Mouse (Mus musculus) embryonic facial prominence, embryonic 12.5 days (tissue): ENCODE measurements around the gene Zfp296. TPM values are rescaled to one million over a fixed set of nuclear protein-coding genes. Genes with fewer than 3 reads are reported as not detected.

ENCODE experiments used
- ATAC-seq: fragments of 200-750 bp; cut with Nextera tagmentation; 2 replicates; pipeline ENCODE4 v1.8.0; 2017; ENCODE audit not compliant: insufficient number of reproducible peaks, insufficient read depth, low FRiP score, low TSS enrichment
- H3K27ac ChIP-seq: fragments of 300-500 bp; sonication (generic); 2 replicates; pipeline ENCODE4 v1.5.1; 2016; ENCODE audit warnings: mild to moderate bottlenecking
- H3K27me3 ChIP-seq: fragments of 300-500 bp; sonication (generic); 2 replicates; pipeline ENCODE4 v1.6.1; 2016; ENCODE audit warnings: mild to moderate bottlenecking, moderate library complexity
- H3K36me3 ChIP-seq: fragments of 300-500 bp; sonication (generic); 2 replicates; pipeline ENCODE4 v1.6.1; 2016; ENCODE audit warnings: mild to moderate bottlenecking
- H3K4me1 ChIP-seq: fragments of 300-500 bp; sonication (generic); 2 replicates; pipeline ENCODE4 v1.6.1; 2016
- H3K4me2 ChIP-seq: fragments of 300-500 bp; sonication (generic); replicated peaks from 2 replicates; pipeline ENCODE4 v1.6.1; 2016; ENCODE audit warnings: mild to moderate bottlenecking, moderate library complexity
- H3K4me3 ChIP-seq: fragments of 300-500 bp; sonication (generic); 2 replicates; pipeline ENCODE4 v1.5.1; 2016; ENCODE audit warnings: mild to moderate bottlenecking
- H3K9ac ChIP-seq: fragments of 300-500 bp; sonication (generic); 2 replicates; pipeline ENCODE4 v1.6.1; 2016; ENCODE audit warnings: mild to moderate bottlenecking, moderate library complexity
- H3K9me3 ChIP-seq: fragments of 300-500 bp; sonication (generic); 2 replicates; pipeline ENCODE4 v1.6.1; 2016; ENCODE audit warnings: mild to moderate bottlenecking, moderate library complexity
- WGBS: fragments of 180-500 bp; shearing (Covaris S2); methylation state at CpG from one replicate; pipeline ENCODE4 v1.1.7; 2016; 5-methylcytosine and 5-hydroxymethylcytosine counted together
- polyA plus RNA-seq: library from polyadenylated mRNA; unstranded; fragments of >200 nt; fragmentation: Nextera tagmentation; extraction: Ambion mirVana; gene quantifications from 2 replicates; pipeline ENCODE4 v1.2.1, GENCODE M21; 2016

Zfp296 gene
- polyA plus RNA-seq: 0.17 and 0.36 TPM in 2 replicates

DNA sequence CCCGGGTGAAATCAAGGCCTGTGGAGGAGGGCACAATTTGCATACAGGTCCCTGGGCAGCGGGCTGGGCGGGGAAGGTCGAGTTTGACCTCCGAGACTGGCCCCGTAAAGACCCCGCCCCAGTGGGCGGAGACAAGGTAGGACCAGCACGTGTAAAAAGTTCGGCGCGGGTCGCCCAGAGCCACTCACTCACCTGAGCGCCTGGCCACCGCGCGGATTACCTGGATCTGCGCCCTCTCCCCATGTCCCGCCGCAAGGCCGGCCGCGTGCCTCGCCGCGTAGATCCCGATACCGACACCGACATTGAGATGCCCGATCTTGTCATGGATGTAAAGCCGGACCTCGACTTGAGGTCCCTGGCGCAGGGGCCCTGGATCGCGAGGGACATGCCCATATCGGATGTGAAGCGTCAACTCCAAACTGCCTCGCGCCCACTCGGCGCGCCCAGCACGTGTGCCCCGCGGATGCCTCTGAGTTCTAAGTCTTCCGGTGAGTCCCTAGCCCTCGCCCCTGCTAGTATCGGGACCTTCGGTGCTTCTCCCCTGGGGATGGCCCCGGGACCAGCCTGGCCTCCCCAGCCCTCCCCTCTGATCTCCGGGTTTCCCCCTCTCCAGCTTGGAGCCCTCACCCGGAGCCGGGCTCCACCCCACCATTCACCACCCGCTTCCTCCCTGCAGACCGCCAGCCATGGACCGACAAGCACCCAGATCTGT lies at the start of gene Zfp296, which contains the start of gene Gemin7:
Gene Zfp296, plus strand, starts transcription at position 147 of the 712 bp plus-strand sequence.
Gene Gemin7, minus strand, starts transcription at position 455 of the 712 bp plus-strand sequence.
- no peaks in the 10 kb centered on the region for H3K9me3 ChIP-seq
- H3K36me3 ChIP-seq: peaks cover 27% of the 10 kb centered on the region
- H3K4me2 ChIP-seq: peak within 1 kb of the TSS; percentile 64
- peak within 1 kb of the TSS; percentile 36; the same call in 1 of the 2 replicates for H3K9ac ChIP-seq
- peaks cover 16% of the 10 kb centered on the region; the same call in 1 of the 2 replicates for H3K4me1 ChIP-seq
- H3K27ac ChIP-seq: no peak within 1 kb of the TSS
- WGBS: 1% methylated on average over 56 of the region's 56 CpGs
- H3K27me3 ChIP-seq: peaks cover 44% of the 10 kb centered on the region
- no peak for ATAC-seq
- peak within 1 kb of the TSS; percentile 37 for H3K4me3 ChIP-seq

DNA sequence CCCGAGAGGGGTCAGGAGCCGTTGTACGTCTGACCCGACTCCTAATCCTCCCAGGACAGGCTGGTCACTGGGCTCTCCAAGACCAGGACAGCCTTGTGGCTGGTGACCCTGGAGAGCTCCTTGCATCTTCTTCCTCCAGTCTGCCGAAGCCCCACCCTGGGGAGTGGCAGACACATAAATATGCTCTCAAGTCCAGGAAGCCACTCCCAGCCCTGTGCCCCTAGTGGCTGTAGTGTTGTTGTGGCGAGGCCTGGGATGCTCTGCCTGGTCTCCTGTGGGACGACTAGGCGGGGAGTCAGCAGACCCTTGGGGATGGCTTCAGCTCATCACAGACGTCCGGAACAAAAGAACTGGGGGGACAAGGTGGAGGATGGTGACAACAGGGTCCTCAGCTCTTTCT lies 46.0 kb upstream of the Zfp296 start:
- WGBS: 76% methylated on average over 10 of the region's 10 CpGs
- Histone ChIP-seq H3K36me3 (peaks cover 71% of the 10 kb centered on the region), H3K4me2 (no peak overlapping the region)

DNA sequence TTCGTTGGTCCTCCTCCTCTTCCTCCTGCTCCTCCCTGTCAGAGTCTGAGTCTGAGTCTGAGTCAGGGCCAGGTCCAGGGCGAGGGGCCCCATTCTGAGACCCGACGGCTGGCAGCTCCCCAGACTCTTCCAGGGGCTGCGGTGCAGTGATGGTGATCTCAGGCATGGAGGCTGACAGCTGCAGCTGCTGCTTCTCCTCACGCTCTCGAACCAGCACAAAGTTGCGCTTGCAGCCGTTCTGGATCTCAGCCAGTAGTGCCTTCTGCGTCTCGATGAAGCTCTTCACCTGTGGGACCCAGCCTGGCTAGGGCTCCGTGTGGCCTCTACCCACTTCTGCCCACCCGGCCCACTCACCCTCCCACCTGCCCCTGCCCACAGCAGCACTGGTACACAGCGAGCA lies 44.8 kb upstream of the Zfp296 start:
- 91% methylated on average over 14 of the region's 14 CpGs for WGBS

More for the DNA sequence above, 46.0 kb upstream of the Zfp296 start:
- Histone ChIP-seq H3K27me3 (peaks cover 3% of the 10 kb centered on the region; the same call in 1 of the 2 replicates), H3K9me3 (no peaks in the 10 kb centered on the region), H3K4me1 (no peaks in the 10 kb centered on the region), H3K9ac (no peak overlapping the region), H3K27ac (no peak overlapping the region), H3K4me3 (no peak overlapping the region)
- no peak for ATAC-seq

GRCm38 (mm10) chr7:19534676-19535075 lies 42.4 kb upstream of the Zfp296 start:
- Histone ChIP-seq H3K9ac (no peak overlapping the region), H3K27me3 (no peaks in the 10 kb centered on the region), H3K4me2 (no peak overlapping the region), H3K9me3 (no peaks in the 10 kb centered on the region), H3K36me3 (peaks cover 62% of the 10 kb centered on the region), H3K27ac (no peak overlapping the region), H3K4me1 (no peaks in the 10 kb centered on the region), H3K4me3 (no peak overlapping the region)
- 95% methylated on average over 10 of the region's 10 CpGs for WGBS
- no peak for ATAC-seq

More for the DNA sequence above, 44.8 kb upstream of the Zfp296 start:
- H3K4me1 ChIP-seq: no peaks in the 10 kb centered on the region
- no peak overlapping the region for H3K27ac ChIP-seq
- H3K9me3 ChIP-seq: no peaks in the 10 kb centered on the region
- H3K4me2 ChIP-seq: no peak overlapping the region
- H3K9ac ChIP-seq: 0 out of 2 replicates have a peak overlapping the region, but pooled peaks have one; percentile 12
- no peaks in the 10 kb centered on the region for H3K27me3 ChIP-seq
- H3K4me3 ChIP-seq: no peak overlapping the region
- ATAC-seq: no peak
- peaks cover 71% of the 10 kb centered on the region for H3K36me3 ChIP-seq

DNA sequence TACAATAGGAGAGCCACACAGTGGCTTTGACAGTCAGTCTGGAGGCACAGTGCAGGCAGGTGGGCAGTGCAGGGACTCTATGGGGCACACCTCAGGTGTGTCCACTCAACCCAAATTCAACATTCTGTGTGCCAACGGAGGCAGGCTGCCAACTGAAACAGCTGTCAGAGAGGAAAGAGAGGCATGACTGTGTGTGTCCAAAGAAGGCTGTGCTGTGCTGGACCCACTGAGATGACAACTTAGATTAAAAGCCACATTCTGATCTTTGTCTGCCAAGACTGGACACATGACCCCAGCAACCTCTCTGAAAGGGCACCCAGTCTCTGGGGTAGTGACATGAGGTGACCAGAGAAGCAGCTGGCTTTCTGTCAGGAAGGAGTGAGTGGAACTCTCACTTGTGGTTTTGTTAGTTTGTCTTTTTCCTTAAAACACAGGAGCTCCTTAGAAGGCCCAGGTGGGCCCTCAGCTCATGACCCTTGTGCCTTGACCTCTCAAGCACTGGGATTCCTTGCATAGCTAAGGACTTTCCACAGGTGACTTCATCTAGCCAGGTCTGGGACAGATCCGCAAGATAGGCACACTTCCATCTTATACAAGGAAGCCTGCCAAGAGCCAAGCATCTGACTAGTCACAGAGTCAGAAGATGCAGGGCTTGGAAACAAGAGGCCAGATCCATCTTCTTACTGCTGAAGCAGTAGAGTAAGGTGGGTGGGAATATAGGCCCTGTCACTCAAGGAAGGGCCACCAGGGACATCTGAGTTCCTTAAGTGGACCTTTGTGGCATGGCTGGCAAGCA lies 36.1 kb upstream of the Zfp296 start:
- 0 out of 2 replicates have a peak, but pooled peaks cover 5% of the 10 kb centered on the region for H3K4me1 ChIP-seq
- no peak overlapping the region for H3K4me3 ChIP-seq
- no peak overlapping the region for H3K4me2 ChIP-seq
- no peaks in the 10 kb centered on the region for H3K27me3 ChIP-seq
- no peaks in the 10 kb centered on the region for H3K9me3 ChIP-seq
- ATAC-seq: no peak
- no peak overlapping the region for H3K9ac ChIP-seq
- WGBS: 78% methylated on average over 2 of the region's 2 CpGs
- no peaks in the 10 kb centered on the region for H3K36me3 ChIP-seq
- H3K27ac ChIP-seq: no peak overlapping the region

GRCm38 (mm10) chr7:19541681-19542154 lies 35.4 kb upstream of the Zfp296 start:
- no peaks in the 10 kb centered on the region for H3K27me3 ChIP-seq
- no peak overlapping the region for H3K27ac ChIP-seq
- 80% methylated on average over 7 of the region's 7 CpGs for WGBS
- H3K4me3 ChIP-seq: no peak overlapping the region
- no peak for ATAC-seq
- peaks cover 8% of the 10 kb centered on the region; the same call in 1 of the 2 replicates for H3K4me1 ChIP-seq
- no peak overlapping the region for H3K9ac ChIP-seq
- H3K9me3 ChIP-seq: no peaks in the 10 kb centered on the region
- H3K4me2 ChIP-seq: no peak overlapping the region
- no peaks in the 10 kb centered on the region for H3K36me3 ChIP-seq

DNA sequence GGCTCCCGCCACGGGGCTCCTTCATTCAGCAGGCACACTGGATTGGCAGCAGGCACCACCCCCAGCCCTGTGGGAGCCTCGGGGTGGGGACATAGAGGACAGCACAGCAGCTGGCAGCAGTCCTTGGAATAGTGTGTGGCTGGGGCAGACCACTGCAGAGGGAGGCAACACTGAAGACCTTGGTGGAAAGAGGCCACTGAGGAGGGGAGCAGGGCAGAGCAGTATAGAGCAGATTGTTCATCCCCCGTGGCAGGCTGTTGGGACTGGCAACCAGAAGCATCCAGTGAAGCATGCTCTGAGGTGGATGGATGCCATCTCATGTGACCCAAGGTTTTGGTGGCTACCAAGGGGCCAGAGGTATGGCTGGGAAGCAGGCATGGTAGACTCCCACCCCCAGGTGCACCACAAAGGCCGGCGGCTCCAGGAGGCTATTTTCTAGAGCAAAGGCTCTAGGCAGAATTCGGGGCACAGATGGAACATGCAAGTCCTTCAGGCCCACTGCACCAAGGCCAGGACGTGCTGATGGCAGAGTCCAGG lies 34.9 kb upstream of the Zfp296 start:
- ATAC-seq: peak; percentile 64; the same call in 1 of the 2 replicates
- WGBS: 76% methylated on average over 8 of the region's 8 CpGs
- Histone ChIP-seq H3K36me3 (no peaks in the 10 kb centered on the region), H3K27ac (no peak overlapping the region; the same call in 1 of the 2 replicates), H3K27me3 (no peaks in the 10 kb centered on the region), H3K4me3 (no peak overlapping the region), H3K9ac (no peak overlapping the region), H3K4me2 (no peak overlapping the region), H3K9me3 (no peaks in the 10 kb centered on the region), H3K4me1 (peaks cover 8% of the 10 kb centered on the region; the same call in 1 of the 2 replicates)

- Histone ChIP-seq H3K4me3 (no peak overlapping the region), H3K27ac (no peak overlapping the region), H3K4me2 (no peak overlapping the region), H3K36me3 (no peaks in the 10 kb centered on the region), H3K9ac (no peak overlapping the region), H3K27me3 (no peaks in the 10 kb centered on the region), H3K9me3 (no peaks in the 10 kb centered on the region), H3K4me1 (peaks cover 8% of the 10 kb centered on the region; the same call in 1 of the 2 replicates)
- 53% methylated on average over 6 of the region's 6 CpGs for WGBS
- ATAC-seq: no peak
Observed at GRCm38 (mm10) chr7:19543584-19543983, 33.5 kb upstream of the Zfp296 start.

- no peak overlapping the region for H3K9ac ChIP-seq
- no peaks in the 10 kb centered on the region for H3K9me3 ChIP-seq
- 61% methylated on average over 3 of the region's 3 CpGs for WGBS
- H3K36me3 ChIP-seq: no peaks in the 10 kb centered on the region
- peaks cover 8% of the 10 kb centered on the region; the same call in 1 of the 2 replicates for H3K4me1 ChIP-seq
- H3K4me2 ChIP-seq: no peak overlapping the region
- H3K4me3 ChIP-seq: no peak overlapping the region
- no peak overlapping the region for H3K27ac ChIP-seq
- no peaks in the 10 kb centered on the region for H3K27me3 ChIP-seq
- ATAC-seq: no peak
Observed at GRCm38 (mm10) chr7:19546007-19546406, 31.1 kb upstream of the Zfp296 start.

GRCm38 (mm10) chr7:19547344-19547969 lies 29.6 kb upstream of the Zfp296 start:
- Histone ChIP-seq H3K9ac (no peak overlapping the region), H3K4me1 (peaks cover 3% of the 10 kb centered on the region; the same call in 1 of the 2 replicates), H3K9me3 (no peaks in the 10 kb centered on the region), H3K4me2 (no peak overlapping the region), H3K27me3 (no peaks in the 10 kb centered on the region), H3K27ac (no peak overlapping the region), H3K4me3 (no peak overlapping the region), H3K36me3 (peaks cover 4% of the 10 kb centered on the region; the same call in 1 of the 2 replicates)
- no peak for ATAC-seq
- 76% methylated on average over 2 of the region's 2 CpGs for WGBS

DNA sequence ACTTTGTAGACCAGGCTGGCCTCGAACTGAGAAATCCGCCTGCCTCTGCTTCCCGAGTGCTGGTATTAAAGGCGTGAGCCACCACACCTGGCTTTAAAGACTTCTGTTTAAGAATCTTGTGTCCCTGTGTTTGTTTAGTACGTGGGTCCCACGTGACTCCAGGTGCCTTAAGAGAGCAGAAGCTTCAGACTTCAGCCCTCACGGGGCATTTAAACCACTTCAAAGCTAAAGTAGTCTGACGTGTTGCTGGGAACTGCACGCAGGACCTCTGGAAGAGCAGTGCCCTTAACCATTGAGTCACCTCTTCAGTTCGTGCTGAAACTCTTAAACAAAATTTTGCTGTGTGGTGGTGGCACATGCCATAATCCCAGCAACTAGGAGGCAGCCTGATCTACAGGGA lies 27.7 kb upstream of the Zfp296 start:
- H3K4me1 ChIP-seq: peaks cover 3% of the 10 kb centered on the region; the same call in 1 of the 2 replicates
- no peaks in the 10 kb centered on the region for H3K27me3 ChIP-seq
- peaks cover 18% of the 10 kb centered on the region for H3K36me3 ChIP-seq
- H3K9ac ChIP-seq: no peak overlapping the region
- no peak overlapping the region for H3K4me3 ChIP-seq
- WGBS: 85% methylated on average over 10 of the region's 10 CpGs
- H3K27ac ChIP-seq: no peak overlapping the region
- no peak overlapping the region for H3K4me2 ChIP-seq
- no peak for ATAC-seq
- H3K9me3 ChIP-seq: no peaks in the 10 kb centered on the region
